Mouse (Mus musculus) forebrain, embryonic 14.5 days (tissue): Measurements from ENCODE around the gene Igsf9b. TPM values are rescaled to one million over a fixed set of nuclear protein-coding genes. Genes with fewer than 3 reads are reported as not detected.

Source experiments
- ATAC-seq: fragments of 200-750 bp; cut with Nextera tagmentation; 2 replicates; pipeline ENCODE4 v1.8.0; 2017; ENCODE audit warnings: mild to moderate bottlenecking, moderate library complexity
- DNase-seq: peaks from one replicate; pipeline ENCODE4 v3.0.0-alpha.2; 2015; ENCODE audit warnings: low spot score
- H3K27ac ChIP-seq: fragments of 300-500 bp; sonication (generic); 2 replicates; pipeline ENCODE4 v1.5.1; 2014; ENCODE audit warnings: low read depth, mild to moderate bottlenecking, control low read depth, low read length, moderate library complexity
- H3K27me3 ChIP-seq: fragments of 300-500 bp; sonication (generic); replicated peaks from 2 replicates; pipeline ENCODE4 v1.6.1; 2014; ENCODE audit warnings: low read length, control low read depth, mixed read lengths; ENCODE audit not compliant: control insufficient read depth, insufficient read depth
- H3K36me3 ChIP-seq: fragments of 300-500 bp; sonication (generic); 2 replicates; pipeline ENCODE4 v1.6.1; 2014; ENCODE audit warnings: low read length, control low read depth; ENCODE audit not compliant: control insufficient read depth, insufficient read depth
- H3K4me1 ChIP-seq: fragments of 300-500 bp; sonication (generic); 2 replicates; pipeline ENCODE4 v1.6.1; 2014; ENCODE audit warnings: antibody characterized with exemption, low read length, control low read depth; ENCODE audit not compliant: control insufficient read depth, insufficient read depth
- H3K4me2 ChIP-seq: fragments of 300-500 bp; sonication (generic); 2 replicates; pipeline ENCODE4 v1.6.1; 2014; ENCODE audit warnings: mild to moderate bottlenecking, control low read depth, low read length
- H3K4me3 ChIP-seq: fragments of 300-500 bp; sonication (generic); 2 replicates; pipeline ENCODE4 v1.5.1; 2014; ENCODE audit warnings: low read depth, low read length, control low read depth
- H3K9ac ChIP-seq: fragments of 300-500 bp; sonication (generic); 2 replicates; pipeline ENCODE4 v1.6.1; 2014; ENCODE audit warnings: mild to moderate bottlenecking, low read length, control low read depth, moderate library complexity
- H3K9me3 ChIP-seq: fragments of 300-500 bp; sonication (generic); replicated peaks from 2 replicates; pipeline ENCODE4 v1.6.1; 2016; ENCODE audit warnings: low read length, control low read depth, mixed read lengths; ENCODE audit not compliant: control insufficient read depth
- WGBS: fragments of 180-500 bp; shearing (Covaris S2); extraction: QIAGEN DNeasy Blood & Tissue Kit; methylation state at CpG from one replicate; pipeline ENCODE4 v1.1.7; 2014; 5-methylcytosine and 5-hydroxymethylcytosine counted together
- polyA plus RNA-seq: library from polyadenylated mRNA; unstranded; fragments of >200 nt; fragmentation: Nextera tagmentation; extraction: Ambion mirVana; gene quantifications from 2 replicates; pipeline ENCODE4 v1.2.1, GENCODE M21; 2014

The Igsf9b gene
- polyA plus RNA-seq, 1 experiment from 2014 or later: 5.1 TPM

DNA sequence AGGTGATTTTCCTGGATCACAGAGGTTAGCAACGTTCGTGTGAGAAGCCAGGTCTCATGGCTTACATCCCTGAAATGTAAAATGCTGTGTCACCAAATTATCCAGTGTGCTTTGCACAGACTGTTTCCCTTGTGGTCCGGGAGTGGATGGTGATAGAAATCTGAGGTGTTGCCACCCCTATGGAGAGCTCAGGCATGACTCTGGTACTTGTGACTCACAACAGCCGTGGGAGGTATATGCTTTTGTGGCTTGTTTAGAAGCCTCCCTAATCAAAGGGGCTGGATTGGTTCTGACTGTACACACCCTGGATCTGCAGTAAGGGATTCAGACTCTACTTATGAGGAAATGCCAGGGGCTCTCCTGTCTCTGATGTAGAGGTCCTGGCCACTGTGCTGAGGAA lies 12.7 kb upstream of the Igsf9b start:
- no peak overlapping the region for H3K4me2 ChIP-seq
- DNase-seq (no peak), ATAC-seq (no peak)
- peaks cover 16% of the 10 kb centered on the region for H3K4me1 ChIP-seq
- H3K9me3 ChIP-seq: no peaks in the 10 kb centered on the region
- H3K27me3 ChIP-seq: no peaks in the 10 kb centered on the region; the same call in 1 of the 2 replicates
- no peak overlapping the region for H3K4me3 ChIP-seq
- no peak overlapping the region for H3K27ac ChIP-seq
- no peak overlapping the region for H3K9ac ChIP-seq
- no peaks in the 10 kb centered on the region for H3K36me3 ChIP-seq
- WGBS: 83% methylated on average over 4 of the region's 4 CpGs

DNA sequence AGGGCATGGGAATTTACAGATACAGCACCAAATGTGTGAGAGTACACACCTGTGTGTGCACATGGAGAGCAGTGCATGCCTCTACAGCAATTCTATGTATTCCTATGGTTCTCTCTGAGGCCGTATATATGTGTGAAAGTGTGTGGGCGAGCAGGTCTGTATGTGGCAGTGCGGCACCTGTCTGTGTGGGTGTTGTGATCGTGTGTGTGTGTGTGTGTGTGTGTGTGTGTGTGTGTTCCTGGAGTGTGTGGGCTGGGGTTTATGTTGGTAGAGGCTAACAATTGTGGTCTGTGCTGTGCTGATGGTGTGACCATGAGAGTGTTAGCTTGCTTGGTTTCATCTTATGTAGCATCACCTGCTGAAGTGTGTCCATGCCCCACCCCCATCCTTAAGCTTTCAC lies 12.1 kb upstream of the Igsf9b start:
- H3K4me1 ChIP-seq: peaks cover 16% of the 10 kb centered on the region
- H3K36me3 ChIP-seq: no peaks in the 10 kb centered on the region
- no peaks in the 10 kb centered on the region; the same call in 1 of the 2 replicates for H3K27me3 ChIP-seq
- H3K9me3 ChIP-seq: no peaks in the 10 kb centered on the region
- DNase-seq (no peak), ATAC-seq (no peak)
- no peak overlapping the region for H3K27ac ChIP-seq
- no peak overlapping the region for H3K4me3 ChIP-seq
- no peak overlapping the region for H3K9ac ChIP-seq
- H3K4me2 ChIP-seq: no peak overlapping the region
- 94% methylated on average over 4 of the region's 4 CpGs for WGBS

GRCm38 (mm10) chr9:27287419-27287818 lies 11.6 kb upstream of the Igsf9b start:
- DNase-seq (peak; percentile 75), ATAC-seq (no peak)
- WGBS: 36% methylated on average over 5 of the region's 5 CpGs
- Histone ChIP-seq H3K4me2 (no peak overlapping the region), H3K27ac (no peak overlapping the region), H3K9me3 (no peaks in the 10 kb centered on the region), H3K9ac (no peak overlapping the region), H3K27me3 (no peaks in the 10 kb centered on the region; the same call in 1 of the 2 replicates), H3K36me3 (no peaks in the 10 kb centered on the region), H3K4me1 (peaks cover 16% of the 10 kb centered on the region), H3K4me3 (no peak overlapping the region)

GRCm38 (mm10) chr9:27288442-27288841 lies 10.6 kb upstream of the Igsf9b start:
- DNase-seq (peak; percentile 88), ATAC-seq (peak; percentile 83)
- Histone ChIP-seq H3K36me3 (no peaks in the 10 kb centered on the region), H3K9me3 (no peaks in the 10 kb centered on the region), H3K4me3 (no peak overlapping the region), H3K9ac (no peak overlapping the region), H3K4me2 (no peak overlapping the region), H3K27ac (no peak overlapping the region), H3K27me3 (no peaks in the 10 kb centered on the region; the same call in 1 of the 2 replicates), H3K4me1 (peaks cover 16% of the 10 kb centered on the region)
- 3% methylated on average over 7 of the region's 7 CpGs for WGBS

DNA sequence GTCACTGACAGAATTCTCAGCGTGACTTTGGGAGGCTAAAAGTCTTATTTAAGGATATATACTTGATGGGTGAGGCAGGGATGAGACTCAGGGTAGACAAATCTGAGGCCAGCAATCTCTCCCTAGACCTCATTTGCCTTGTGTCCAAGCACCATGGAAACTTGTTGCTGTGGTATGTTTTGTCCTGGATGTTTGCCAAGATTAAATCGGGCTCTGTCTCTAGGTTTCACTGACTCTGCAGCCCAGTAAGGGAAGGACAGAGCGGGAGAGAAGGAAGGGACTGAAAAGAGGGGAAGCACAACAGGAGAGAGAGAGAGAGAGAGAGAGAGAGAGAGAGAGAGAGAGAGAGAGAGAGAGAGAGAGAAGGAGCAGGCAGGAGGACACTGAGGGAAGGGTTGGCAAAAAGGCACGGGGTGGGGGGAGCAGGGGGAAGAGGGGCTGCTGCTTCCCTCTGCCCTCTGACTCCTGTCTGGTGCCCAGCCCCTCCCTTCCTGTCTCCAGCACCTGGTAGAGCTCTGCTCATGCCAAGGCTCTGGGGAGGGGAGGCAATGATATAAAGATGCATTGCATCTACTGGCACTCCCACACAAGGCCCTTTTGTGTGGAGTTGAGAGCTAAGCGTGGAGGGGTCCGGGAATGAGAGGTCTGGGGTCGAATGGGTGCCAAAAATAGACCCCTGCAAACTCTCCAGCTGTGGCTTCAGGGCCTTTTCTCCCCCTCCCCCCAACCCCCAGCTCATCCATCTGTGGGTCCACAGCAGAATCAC lies 9.3 kb upstream of the Igsf9b start:
- ATAC-seq (peak; percentile 51; the same call in 1 of the 2 replicates), DNase-seq (peak; percentile 67)
- Histone ChIP-seq H3K4me1 (peaks cover 16% of the 10 kb centered on the region), H3K9me3 (no peaks in the 10 kb centered on the region), H3K27ac (no peak overlapping the region), H3K9ac (no peak overlapping the region), H3K27me3 (no peaks in the 10 kb centered on the region; the same call in 1 of the 2 replicates), H3K4me3 (no peak overlapping the region), H3K4me2 (no peak overlapping the region), H3K36me3 (no peaks in the 10 kb centered on the region)
- WGBS: 13% methylated on average over 7 of the region's 7 CpGs

GRCm38 (mm10) chr9:27294380-27294779 lies 4.6 kb upstream of the Igsf9b start:
- H3K36me3 ChIP-seq: no peaks in the 10 kb centered on the region
- ATAC-seq: no peak
- no peak for DNase-seq
- no peak overlapping the region for H3K9ac ChIP-seq
- H3K9me3 ChIP-seq: no peaks in the 10 kb centered on the region
- no peaks in the 10 kb centered on the region for H3K27me3 ChIP-seq
- H3K4me2 ChIP-seq: no peak overlapping the region
- H3K4me3 ChIP-seq: no peak overlapping the region
- peaks cover 13% of the 10 kb centered on the region for H3K4me1 ChIP-seq
- no peak overlapping the region for H3K27ac ChIP-seq
- WGBS: 76% methylated on average over 4 of the region's 4 CpGs

- DNase-seq (no peak), ATAC-seq (no peak; the same call in 1 of the 2 replicates)
- H3K9me3 ChIP-seq: no peaks in the 10 kb centered on the region
- H3K27ac ChIP-seq: peak overlapping the region; percentile 74; the same call in 1 of the 2 replicates
- 0 out of 2 replicates have a peak, but pooled peaks cover 2% of the 10 kb centered on the region for H3K27me3 ChIP-seq
- H3K4me1 ChIP-seq: peaks cover 19% of the 10 kb centered on the region
- H3K36me3 ChIP-seq: no peaks in the 10 kb centered on the region
- H3K4me3 ChIP-seq: peak overlapping the region; percentile 69
- peak overlapping the region; percentile 62 for H3K9ac ChIP-seq
- under 1% methylated on average over 68 of the region's 68 CpGs for WGBS
- peak overlapping the region; percentile 99 for H3K4me2 ChIP-seq
Observed at GRCm38 (mm10) chr9:27299286-27300187, 533 bp downstream of the Igsf9b start.

GRCm38 (mm10) chr9:27300188-27300691 lies 1.2 kb downstream of the Igsf9b start:
- no peaks in the 10 kb centered on the region for H3K9me3 ChIP-seq
- H3K27me3 ChIP-seq: 0 out of 2 replicates have a peak, but pooled peaks cover 2% of the 10 kb centered on the region
- H3K9ac ChIP-seq: peak overlapping the region; percentile 62
- DNase-seq: peak; percentile 56
- no peak for ATAC-seq
- peak overlapping the region; percentile 99 for H3K4me2 ChIP-seq
- peak overlapping the region; percentile 69 for H3K4me3 ChIP-seq
- under 1% methylated on average over 32 of the region's 32 CpGs for WGBS
- no peak overlapping the region; the same call in 1 of the 2 replicates for H3K27ac ChIP-seq
- H3K36me3 ChIP-seq: no peaks in the 10 kb centered on the region
- peaks cover 25% of the 10 kb centered on the region for H3K4me1 ChIP-seq
